Mouse (Mus musculus) kidney, embryonic 15.5 days (tissue): ENCODE results near the gene Mvk. TPM values are rescaled to one million over a fixed set of nuclear protein-coding genes. Genes with fewer than 3 reads are reported as not detected.

ENCODE experiments used
- ATAC-seq: fragments of 200-750 bp; cut with Nextera tagmentation; replicated peaks from 2 replicates; pipeline ENCODE4 v1.8.0; 2017; ENCODE audit warnings: moderate TSS enrichment; ENCODE audit not compliant: low FRiP score
- H3K27ac ChIP-seq: fragments of 300-500 bp; sonication (generic); 2 replicates; pipeline ENCODE4 v1.5.1; 2015; ENCODE audit warnings: mild to moderate bottlenecking, inconsistent platforms
- H3K27me3 ChIP-seq: fragments of 300-500 bp; sonication (generic); 2 replicates; pipeline ENCODE4 v1.6.1; 2015; ENCODE audit warnings: inconsistent platforms
- H3K36me3 ChIP-seq: fragments of 300-500 bp; sonication (generic); 2 replicates; pipeline ENCODE4 v1.6.1; 2015; ENCODE audit warnings: inconsistent platforms
- H3K4me1 ChIP-seq: fragments of 300-500 bp; sonication (generic); 2 replicates; pipeline ENCODE4 v1.6.1; 2015; ENCODE audit warnings: inconsistent platforms
- H3K4me2 ChIP-seq: fragments of 300-500 bp; sonication (generic); 2 replicates; pipeline ENCODE4 v1.6.1; 2015; ENCODE audit warnings: moderate library complexity, mild to moderate bottlenecking, inconsistent platforms
- H3K4me3 ChIP-seq: fragments of 300-500 bp; sonication (generic); replicated peaks from 2 replicates; pipeline ENCODE4 v1.5.1; 2015; ENCODE audit warnings: mild to moderate bottlenecking, inconsistent platforms
- H3K9ac ChIP-seq: fragments of 300-500 bp; sonication (generic); 2 replicates; pipeline ENCODE4 v1.6.1; 2015; ENCODE audit warnings: mild to moderate bottlenecking, inconsistent platforms
- H3K9me3 ChIP-seq: fragments of 300-500 bp; sonication (generic); replicated peaks from 2 replicates; pipeline ENCODE4 v1.6.1; 2016; ENCODE audit warnings: inconsistent platforms
- WGBS: fragments of 180-500 bp; shearing (Covaris S2); methylation state at CpG from one replicate; pipeline ENCODE4 v1.1.7; 2015; ENCODE audit warnings: mixed read lengths; 5-methylcytosine and 5-hydroxymethylcytosine counted together
- microRNA-seq: library from miRNA; unstranded; fragments of <30 nt; microRNA quantifications from one replicate; pipeline ENCODE4, GENCODE M21; 2016
- polyA plus RNA-seq: library from polyadenylated mRNA; unstranded; fragments of >200 nt; fragmentation: Nextera tagmentation; extraction: Ambion mirVana; gene quantifications from 2 replicates; pipeline ENCODE4 v1.2.1, GENCODE M21; 2015

Mvk gene
- polyA plus RNA-seq, 1 experiment from 2014 or later, result 42.8 TPM

DNA sequence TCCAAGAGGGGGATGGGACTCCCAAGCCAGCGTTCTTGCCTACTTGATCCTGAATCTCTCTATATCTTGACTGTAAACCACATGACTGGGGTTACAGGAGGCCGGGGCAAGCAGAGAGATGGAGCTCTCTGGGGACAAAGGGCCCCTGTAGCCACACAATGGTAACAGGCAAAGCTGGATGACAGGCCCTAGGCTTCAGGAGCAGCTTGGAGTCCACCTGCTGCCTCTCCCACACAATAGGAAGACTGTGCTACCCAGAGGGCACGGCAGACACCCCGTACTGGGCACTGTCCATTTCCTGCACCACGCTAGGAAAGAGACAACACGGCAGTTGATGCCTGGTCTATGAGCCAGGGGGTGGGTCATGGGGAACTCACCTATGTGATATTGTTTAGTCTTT is 45.5 kb downstream of the Mvk start:
- Histone ChIP-seq H3K9ac (no peak overlapping the region), H3K4me1 (peaks cover 7% of the 10 kb centered on the region; the same call in 1 of the 2 replicates), H3K27me3 (no peaks in the 10 kb centered on the region), H3K4me2 (no peak overlapping the region), H3K4me3 (no peak overlapping the region), H3K27ac (no peak overlapping the region), H3K36me3 (no peaks in the 10 kb centered on the region), H3K9me3 (no peaks in the 10 kb centered on the region)
- no peak for ATAC-seq
- 81% methylated on average over 6 of the region's 6 CpGs for WGBS

DNA sequence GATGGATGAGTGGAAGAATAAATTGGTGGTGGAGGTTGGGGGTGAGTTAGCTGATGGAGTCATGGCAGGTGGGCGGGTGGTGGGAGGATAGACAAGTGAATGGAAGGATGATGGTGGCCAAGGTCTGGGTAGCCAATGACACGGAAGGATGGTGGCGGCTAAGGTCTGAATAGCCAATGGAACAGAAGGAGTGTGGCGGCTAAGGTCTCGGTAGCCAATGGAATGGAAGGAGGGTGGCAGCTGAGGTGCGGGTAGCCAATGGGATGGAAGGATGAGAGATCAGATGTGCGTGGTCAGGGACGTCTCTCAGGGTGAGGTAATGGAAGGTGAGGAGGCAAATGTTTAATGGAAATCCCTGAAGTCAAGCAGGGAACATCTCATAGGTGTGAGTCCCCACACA is 46.2 kb downstream of the Mvk start:
- Histone ChIP-seq H3K36me3 (no peaks in the 10 kb centered on the region), H3K4me1 (peaks cover 7% of the 10 kb centered on the region; the same call in 1 of the 2 replicates), H3K4me3 (no peak overlapping the region), H3K27ac (no peak overlapping the region), H3K9me3 (no peaks in the 10 kb centered on the region), H3K27me3 (no peaks in the 10 kb centered on the region), H3K9ac (no peak overlapping the region), H3K4me2 (no peak overlapping the region)
- no peak for ATAC-seq
- 93% methylated on average over 8 of the region's 8 CpGs for WGBS

DNA sequence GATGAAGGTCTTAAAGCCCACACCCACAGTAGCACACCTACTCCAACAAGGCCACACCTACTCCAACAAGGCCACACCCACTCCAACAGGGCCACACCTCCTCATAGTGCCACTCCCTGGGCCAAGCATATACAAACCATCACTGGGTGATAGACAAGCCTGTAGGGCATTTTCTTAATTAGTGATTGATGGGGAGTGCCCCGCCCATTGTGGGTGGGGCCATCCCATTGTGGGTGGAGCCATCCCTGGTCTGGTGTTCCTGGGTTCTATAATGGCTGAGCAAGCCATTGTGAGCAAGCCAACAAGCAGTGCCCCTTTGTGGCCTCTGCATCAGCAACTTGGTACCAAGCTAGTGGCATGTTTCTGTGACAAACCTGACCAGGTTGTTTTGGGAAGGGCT is 50.7 kb downstream of the Mvk start:
- WGBS, result 28% methylated on average over 1 of the region's 1 CpGs
- Histone ChIP-seq H3K4me2 (no peak overlapping the region), H3K36me3 (no peaks in the 10 kb centered on the region), H3K4me3 (no peak overlapping the region), H3K9ac (no peak overlapping the region), H3K27me3 (no peaks in the 10 kb centered on the region), H3K4me1 (0 out of 2 replicates have a peak, but pooled peaks cover 4% of the 10 kb centered on the region), H3K9me3 (no peaks in the 10 kb centered on the region), H3K27ac (no peak overlapping the region)
- no peak for ATAC-seq

DNA sequence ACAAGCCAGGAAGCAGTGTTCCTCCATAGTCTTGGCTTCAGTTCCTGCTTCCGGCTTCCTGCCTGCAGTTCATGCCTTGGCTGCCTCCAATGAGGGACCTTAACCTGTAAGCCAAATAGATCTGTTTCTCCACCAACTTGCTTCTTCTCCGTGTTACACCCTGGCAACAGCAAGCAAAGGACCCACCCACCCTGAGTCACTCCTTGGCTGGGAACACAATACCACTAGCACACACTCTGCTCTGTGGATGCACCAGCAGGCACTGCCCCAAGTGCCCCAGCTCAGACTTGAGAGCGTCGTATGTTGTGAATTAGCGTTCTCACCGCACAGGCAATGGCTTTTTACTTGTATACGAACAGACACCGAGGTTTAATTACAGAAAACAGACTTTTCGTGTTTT is 57.2 kb downstream of the Mvk start:
- Histone ChIP-seq H3K27ac (no peak overlapping the region), H3K4me2 (no peak overlapping the region), H3K27me3 (no peaks in the 10 kb centered on the region; the same call in 1 of the 2 replicates), H3K36me3 (no peaks in the 10 kb centered on the region), H3K9ac (no peak overlapping the region), H3K4me3 (no peak overlapping the region), H3K9me3 (no peaks in the 10 kb centered on the region), H3K4me1 (no peaks in the 10 kb centered on the region)
- WGBS, result 74% methylated on average over 9 of the region's 9 CpGs
- no peak for ATAC-seq

DNA sequence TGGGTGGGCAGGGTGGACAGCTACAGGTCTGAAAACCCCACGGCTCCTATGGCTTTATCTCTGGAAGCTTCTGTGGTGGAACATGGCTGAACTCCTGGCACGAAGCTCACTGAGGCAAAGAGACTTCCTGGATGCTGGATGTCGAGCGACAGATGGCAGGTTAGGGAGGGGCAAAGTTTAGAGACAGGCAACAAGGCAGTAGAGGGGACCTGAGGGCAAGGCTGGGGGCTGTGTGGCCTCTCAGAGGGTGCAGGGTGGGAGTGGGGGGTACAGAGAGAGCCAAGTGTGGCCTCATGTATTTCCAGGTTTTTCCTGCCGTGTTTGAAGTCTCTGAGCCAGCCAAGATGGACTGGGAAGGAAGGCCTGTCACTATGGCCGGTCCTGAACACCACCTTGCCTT is 60.8 kb downstream of the Mvk start:
- H3K27me3 ChIP-seq, result no peaks in the 10 kb centered on the region; the same call in 1 of the 2 replicates
- H3K9ac ChIP-seq, result no peak overlapping the region
- H3K4me1 ChIP-seq, result peaks cover 13% of the 10 kb centered on the region
- H3K27ac ChIP-seq, result no peak overlapping the region
- ATAC-seq, result no peak
- H3K4me3 ChIP-seq, result no peak overlapping the region
- no peaks in the 10 kb centered on the region for H3K9me3 ChIP-seq
- 54% methylated on average over 6 of the region's 6 CpGs for WGBS
- H3K4me2 ChIP-seq, result no peak overlapping the region
- no peaks in the 10 kb centered on the region for H3K36me3 ChIP-seq

DNA sequence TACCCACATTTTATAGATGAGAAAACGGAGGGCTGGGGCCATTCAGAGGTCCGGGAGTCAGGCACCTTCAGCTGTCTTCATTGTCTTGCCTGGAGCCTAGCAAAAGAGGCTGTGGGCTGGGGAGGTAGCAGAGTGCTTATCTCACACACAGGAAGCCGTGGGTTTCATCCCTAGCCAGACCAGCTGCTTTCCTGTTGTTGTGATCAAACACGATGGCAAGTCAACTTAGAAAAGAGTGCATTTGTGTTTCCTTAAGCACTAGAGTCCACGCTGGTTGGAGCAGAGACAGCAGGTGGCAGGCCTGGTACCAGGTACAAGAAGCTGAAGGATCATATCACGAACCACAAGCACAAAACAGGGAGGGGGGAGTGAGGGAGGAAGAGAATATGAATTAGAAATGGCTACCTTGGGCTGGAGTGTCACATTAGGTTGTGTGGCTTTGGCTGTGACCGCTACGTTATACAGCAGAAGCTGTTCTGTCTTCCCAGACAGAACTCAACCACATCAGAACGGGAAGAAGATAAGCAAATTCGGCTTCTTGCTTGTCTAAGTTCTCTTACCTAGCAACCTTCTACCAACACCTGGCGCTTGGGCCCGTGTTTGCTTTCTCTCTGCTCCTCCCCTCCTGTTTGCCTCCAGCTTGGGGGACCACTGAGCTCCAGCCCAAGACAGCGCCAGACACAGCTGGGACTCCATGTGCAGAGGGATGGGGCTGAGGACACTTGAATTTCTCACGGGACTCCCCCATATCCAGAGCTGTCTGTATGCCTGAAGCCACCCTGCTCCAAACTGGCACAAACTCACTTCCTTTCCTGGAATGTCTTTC is 61.4 kb downstream of the Mvk start:
- Histone ChIP-seq H3K27ac (no peak overlapping the region), H3K27me3 (no peaks in the 10 kb centered on the region; the same call in 1 of the 2 replicates), H3K4me2 (no peak overlapping the region), H3K4me3 (no peak overlapping the region), H3K9ac (no peak overlapping the region), H3K9me3 (no peaks in the 10 kb centered on the region), H3K36me3 (no peaks in the 10 kb centered on the region), H3K4me1 (peaks cover 13% of the 10 kb centered on the region)
- no peak for ATAC-seq
- WGBS, result 74% methylated on average over 14 of the region's 14 CpGs

DNA sequence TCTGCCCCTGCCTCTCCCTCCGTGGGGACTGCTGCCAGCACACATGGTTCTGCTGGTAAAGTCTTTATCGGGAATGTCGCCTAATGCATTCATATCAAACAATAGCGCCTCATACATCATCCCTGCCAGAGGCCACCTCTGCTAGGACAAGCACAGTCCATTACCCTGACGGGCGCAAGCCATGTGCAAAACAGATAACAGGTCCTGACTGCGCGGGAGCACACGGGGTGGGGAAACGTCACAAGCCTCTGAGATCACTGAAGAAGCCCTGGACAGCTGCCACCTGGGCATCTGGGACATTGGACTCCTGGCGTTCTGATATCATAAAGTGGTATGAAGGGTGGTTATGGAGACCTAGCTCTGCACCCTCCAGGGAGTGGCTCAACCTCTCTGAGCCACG is 63.3 kb downstream of the Mvk start:
- Histone ChIP-seq H3K4me2 (no peak overlapping the region), H3K4me3 (no peak overlapping the region), H3K9ac (no peak overlapping the region), H3K4me1 (peaks cover 13% of the 10 kb centered on the region), H3K27ac (no peak overlapping the region), H3K27me3 (peaks cover 12% of the 10 kb centered on the region), H3K36me3 (no peaks in the 10 kb centered on the region), H3K9me3 (no peaks in the 10 kb centered on the region)
- WGBS, result 71% methylated on average over 12 of the region's 12 CpGs
- no peak for ATAC-seq

DNA sequence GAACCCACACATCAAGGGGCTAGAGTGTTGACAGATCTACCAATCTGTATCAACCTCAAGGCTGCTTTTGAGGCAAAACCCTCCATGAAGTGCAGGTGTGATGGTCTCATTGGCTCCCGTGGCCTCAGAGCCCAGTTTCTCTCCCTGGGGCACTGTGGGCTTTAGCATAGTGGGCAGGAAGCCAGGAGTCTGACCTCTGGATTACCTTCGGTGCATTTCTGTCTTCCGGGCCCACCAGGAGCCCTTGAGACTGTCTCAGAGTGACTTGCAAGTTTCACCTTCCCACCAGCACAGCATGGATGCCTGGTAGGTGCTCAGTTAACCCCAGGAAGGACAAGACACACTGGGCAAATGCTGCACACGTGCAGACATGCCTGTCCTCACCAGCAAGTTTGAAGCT is 63.9 kb downstream of the Mvk start:
- H3K36me3 ChIP-seq, result no peaks in the 10 kb centered on the region
- no peak for ATAC-seq
- no peak overlapping the region for H3K27ac ChIP-seq
- no peaks in the 10 kb centered on the region for H3K9me3 ChIP-seq
- no peak overlapping the region for H3K4me2 ChIP-seq
- peaks cover 15% of the 10 kb centered on the region for H3K4me1 ChIP-seq
- peaks cover 16% of the 10 kb centered on the region for H3K27me3 ChIP-seq
- H3K4me3 ChIP-seq, result no peak overlapping the region
- no peak overlapping the region for H3K9ac ChIP-seq
- 54% methylated on average over 4 of the region's 4 CpGs for WGBS

DNA sequence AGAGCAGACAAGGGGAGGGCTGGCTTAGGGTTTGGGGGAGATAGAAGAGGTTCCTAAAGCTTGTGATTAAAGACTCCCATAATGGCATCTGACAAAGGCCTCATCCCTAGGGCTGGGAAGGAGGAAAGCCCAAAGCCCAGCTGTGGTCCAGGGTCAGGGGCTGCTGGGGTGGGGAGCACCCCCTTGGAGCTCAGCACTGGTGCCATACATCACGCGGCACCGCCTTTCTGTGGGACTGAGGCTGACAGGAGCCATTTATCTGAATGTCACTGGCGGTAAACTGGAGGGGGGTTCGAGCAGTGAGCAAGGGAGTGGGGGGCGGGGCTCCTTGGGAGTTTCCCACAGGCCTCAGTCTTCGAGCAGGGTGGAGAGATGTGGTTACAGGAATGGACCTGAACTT is 65.4 kb downstream of the Mvk start:
- Histone ChIP-seq H3K27ac (no peak overlapping the region), H3K9ac (no peak overlapping the region), H3K4me1 (peaks cover 25% of the 10 kb centered on the region), H3K4me3 (no peak overlapping the region), H3K27me3 (peaks cover 31% of the 10 kb centered on the region), H3K36me3 (no peaks in the 10 kb centered on the region), H3K4me2 (no peak overlapping the region), H3K9me3 (no peaks in the 10 kb centered on the region)
- WGBS, result 48% methylated on average over 7 of the region's 7 CpGs
- no peak for ATAC-seq

Small RNA genes within 50 kb of the gene (microRNA-seq; reads per million reads assigned to microRNA genes)
- gene Mir7027, result not detected

Other genes with a start within 250 kb of the Mvk start
- not detected in 2 replicates for gene Foxn4, start 170.5 kb upstream of the Mvk start, polyA plus RNA-seq
- 1.5 and 2.2 TPM in 2 replicates for gene Myo1h, start 155.1 kb upstream of the Mvk start, polyA plus RNA-seq
- gene Kctd10, start 63.8 kb upstream of the Mvk start, polyA plus RNA-seq, result 93.4 and 101 TPM in 2 replicates
- gene Ube3b, start 63.7 kb upstream of the Mvk start, polyA plus RNA-seq, result 40.6 and 43.8 TPM in 2 replicates
- 30.5 and 33.4 TPM in 2 replicates for gene Mmab, start 209 bp upstream of the Mvk start, polyA plus RNA-seq
- 4.4 and 4.7 TPM in 2 replicates for gene Fam222a, start 123.7 kb downstream of the Mvk start, polyA plus RNA-seq
- 21.8 and 23.4 TPM in 2 replicates for gene Trpv4, start 214.2 kb downstream of the Mvk start, polyA plus RNA-seq
- gene Gltp, start 246.7 kb downstream of the Mvk start, polyA plus RNA-seq, result 78.5 and 79.2 TPM in 2 replicates